Mouse (Mus musculus) neural tube, embryonic 14.5 days (tissue): Measurements from ENCODE around the gene Fxn. TPM values are rescaled to one million over a fixed set of nuclear protein-coding genes. Genes with fewer than 3 reads are reported as not detected.

ENCODE experiments used
- ATAC-seq: fragments of 200-750 bp; cut with Nextera tagmentation; 2 replicates; pipeline ENCODE4 v1.8.0; 2017; ENCODE audit warnings: low read depth, mild to moderate bottlenecking, moderate TSS enrichment, moderate library complexity
- H3K27ac ChIP-seq: fragments of 300-500 bp; sonication (generic); 2 replicates; pipeline ENCODE4 v1.5.1; 2014; ENCODE audit warnings: low read depth, mild to moderate bottlenecking, control low read depth, low read length, moderate library complexity, mixed read lengths
- H3K27me3 ChIP-seq: fragments of 300-500 bp; sonication (generic); 2 replicates; pipeline ENCODE4 v1.6.1; 2014; ENCODE audit warnings: low read length; ENCODE audit not compliant: control insufficient read depth, insufficient read depth
- H3K36me3 ChIP-seq: fragments of 300-500 bp; sonication (generic); 2 replicates; pipeline ENCODE4 v1.6.1; 2014; ENCODE audit warnings: low read length, mixed read lengths; ENCODE audit not compliant: control insufficient read depth, insufficient read depth
- H3K4me1 ChIP-seq: fragments of 300-500 bp; sonication (generic); 2 replicates; pipeline ENCODE4 v1.6.1; 2014; ENCODE audit warnings: low read length; ENCODE audit not compliant: control insufficient read depth, insufficient read depth
- H3K4me2 ChIP-seq: fragments of 300-500 bp; sonication (generic); 2 replicates; pipeline ENCODE4 v1.6.1; 2014; ENCODE audit warnings: mild to moderate bottlenecking, low read depth, low read length, control low read depth
- H3K4me3 ChIP-seq: fragments of 300-500 bp; sonication (generic); 2 replicates; pipeline ENCODE4 v1.5.1; 2014; ENCODE audit warnings: low read depth, low read length, control low read depth, mixed read lengths
- H3K9ac ChIP-seq: fragments of 300-500 bp; sonication (generic); replicated peaks from 2 replicates; pipeline ENCODE4 v1.6.1; 2014; ENCODE audit warnings: low read depth, mild to moderate bottlenecking, control low read depth, low read length, mixed read lengths
- H3K9me3 ChIP-seq: fragments of 300-500 bp; sonication (generic); 2 replicates; pipeline ENCODE4 v1.6.1; 2016; ENCODE audit warnings: low read length; ENCODE audit not compliant: control insufficient read depth
- WGBS: fragments of 180-500 bp; shearing (Covaris S2); extraction: QIAGEN DNeasy Blood & Tissue Kit; methylation state at CpG from one replicate; pipeline ENCODE4 v1.1.7; 2014; 5-methylcytosine and 5-hydroxymethylcytosine counted together
- polyA plus RNA-seq: library from polyadenylated mRNA; unstranded; fragments of >200 nt; fragmentation: Nextera tagmentation; extraction: Ambion mirVana; gene quantifications from 2 replicates; pipeline ENCODE4 v1.2.1, GENCODE M21; 2014

Gene Fxn
- polyA plus RNA-seq, 1 experiment from 2014 or later = 38.4 TPM

DNA sequence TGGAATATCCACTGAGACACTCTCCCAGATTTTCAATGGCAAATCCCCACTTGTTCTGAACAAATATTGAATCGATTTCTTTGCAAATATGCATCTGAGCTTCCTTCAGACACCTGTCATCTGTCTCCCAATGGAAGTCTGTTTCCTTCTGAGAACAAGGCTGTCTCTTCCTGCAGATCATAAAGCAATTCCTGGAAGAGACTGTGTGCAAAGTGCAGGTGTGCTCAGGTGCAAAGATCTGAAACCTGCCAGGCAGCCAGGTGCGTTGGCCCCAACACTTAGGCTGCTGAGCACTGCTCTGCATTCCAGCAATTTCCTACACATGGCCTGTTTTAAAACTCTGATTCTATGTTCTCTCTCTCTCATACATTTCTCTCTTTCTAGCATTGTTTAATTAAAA is 37.3 kb upstream of the Fxn start:
- H3K9ac ChIP-seq = no peak overlapping the region
- no peak overlapping the region for H3K4me3 ChIP-seq
- no peaks in the 10 kb centered on the region for H3K27me3 ChIP-seq
- H3K36me3 ChIP-seq = no peaks in the 10 kb centered on the region
- H3K9me3 ChIP-seq = no peaks in the 10 kb centered on the region
- no peak for ATAC-seq
- no peak overlapping the region for H3K27ac ChIP-seq
- 96% methylated on average over 2 of the region's 2 CpGs for WGBS
- no peak overlapping the region for H3K4me2 ChIP-seq
- 0 out of 2 replicates have a peak, but pooled peaks cover 5% of the 10 kb centered on the region for H3K4me1 ChIP-seq

DNA sequence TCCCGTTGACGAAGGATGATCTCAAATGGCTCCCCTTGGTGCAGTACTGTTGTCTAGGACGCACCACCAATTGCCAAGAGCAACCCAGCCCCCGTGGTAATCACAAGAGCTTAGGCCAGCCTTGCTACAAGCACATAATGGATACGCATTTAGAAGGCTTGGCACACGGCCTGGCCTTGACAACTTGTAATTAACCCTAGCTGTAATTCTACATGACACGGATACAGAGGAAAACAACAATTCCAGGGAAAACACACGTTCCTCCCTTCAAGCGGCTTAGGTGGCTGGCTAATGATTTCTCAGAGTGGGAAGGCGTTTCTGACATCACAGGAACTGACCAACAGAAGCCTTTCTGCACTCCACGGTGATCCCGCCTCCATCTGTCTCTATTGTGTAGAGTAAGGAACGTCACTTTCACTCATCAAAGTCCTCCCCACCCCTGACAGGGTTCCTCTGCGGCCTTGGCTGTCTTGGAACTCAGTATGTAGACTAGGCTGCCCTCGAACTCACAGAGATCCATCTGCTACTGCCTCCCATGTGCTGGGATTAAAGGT is 36.7 kb upstream of the Fxn start:
- no peak overlapping the region for H3K4me3 ChIP-seq
- no peaks in the 10 kb centered on the region for H3K27me3 ChIP-seq
- no peak overlapping the region for H3K4me2 ChIP-seq
- 29% methylated on average over 15 of the region's 15 CpGs for WGBS
- H3K36me3 ChIP-seq = no peaks in the 10 kb centered on the region
- H3K27ac ChIP-seq = no peak overlapping the region
- no peaks in the 10 kb centered on the region for H3K9me3 ChIP-seq
- H3K4me1 ChIP-seq = 0 out of 2 replicates have a peak, but pooled peaks cover 5% of the 10 kb centered on the region
- peak; percentile 90 for ATAC-seq
- H3K9ac ChIP-seq = no peak overlapping the region

DNA sequence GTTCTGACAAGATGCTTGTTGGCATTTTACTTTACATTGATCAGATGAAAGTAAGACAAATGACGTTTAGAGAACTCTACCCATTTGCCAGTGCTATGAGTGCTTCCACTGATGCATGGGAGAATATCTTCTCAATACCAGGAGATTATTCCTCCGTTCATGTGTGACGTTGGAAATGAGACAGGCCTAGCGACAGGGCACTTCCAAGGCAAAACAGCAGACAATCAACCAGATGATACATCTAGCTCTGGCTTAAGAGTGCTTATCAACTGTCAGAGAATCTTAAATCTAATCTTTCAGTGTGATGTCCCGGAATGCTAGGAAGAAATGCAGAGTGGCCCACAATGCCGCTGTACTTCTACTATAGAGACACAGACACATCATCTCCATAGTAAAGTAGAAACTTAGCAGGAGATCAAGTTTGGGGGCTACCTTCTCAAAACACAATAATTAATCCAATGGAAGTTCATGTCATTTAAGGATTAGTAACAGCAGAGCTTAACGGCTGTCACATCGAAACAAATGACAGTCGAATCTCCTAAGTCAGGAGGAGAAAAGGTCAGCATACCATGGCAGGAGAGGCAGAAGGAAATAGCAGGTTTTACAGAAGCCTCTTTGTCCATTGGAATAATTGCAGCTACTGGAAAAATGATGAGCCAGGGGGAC is 35.8 kb upstream of the Fxn start:
- 70% methylated on average over 9 of the region's 9 CpGs for WGBS
- H3K4me3 ChIP-seq = no peak overlapping the region
- H3K9ac ChIP-seq = no peak overlapping the region
- H3K4me1 ChIP-seq = 0 out of 2 replicates have a peak, but pooled peaks cover 5% of the 10 kb centered on the region
- ATAC-seq = no peak
- no peak overlapping the region for H3K4me2 ChIP-seq
- no peaks in the 10 kb centered on the region for H3K9me3 ChIP-seq
- no peak overlapping the region for H3K27ac ChIP-seq
- no peaks in the 10 kb centered on the region for H3K27me3 ChIP-seq
- H3K36me3 ChIP-seq = no peaks in the 10 kb centered on the region

DNA sequence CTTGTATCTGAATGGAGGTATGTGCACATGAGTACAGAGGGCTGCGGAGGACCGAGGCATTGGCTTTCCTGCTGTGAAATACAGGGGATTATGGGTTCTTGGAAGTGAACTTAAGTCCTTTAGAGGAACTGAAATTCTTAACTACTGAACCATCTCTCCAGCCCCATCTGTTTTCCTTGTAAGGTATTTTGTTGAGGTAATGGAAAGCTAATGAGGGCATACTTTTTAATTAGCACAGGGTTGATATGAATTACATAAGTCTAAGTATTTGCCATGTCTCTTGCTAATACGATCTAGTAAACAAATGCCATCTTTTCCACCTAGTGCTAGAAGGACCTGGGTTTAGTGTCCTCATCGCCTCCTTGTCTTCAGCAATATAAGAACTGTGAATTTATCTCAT is 34.8 kb upstream of the Fxn start:
- no peaks in the 10 kb centered on the region for H3K9me3 ChIP-seq
- H3K36me3 ChIP-seq = no peaks in the 10 kb centered on the region
- no peaks in the 10 kb centered on the region for H3K27me3 ChIP-seq
- 92% methylated on average over 4 of the region's 4 CpGs for WGBS
- H3K27ac ChIP-seq = no peak overlapping the region
- H3K9ac ChIP-seq = no peak overlapping the region
- H3K4me2 ChIP-seq = no peak overlapping the region
- 0 out of 2 replicates have a peak, but pooled peaks cover 5% of the 10 kb centered on the region for H3K4me1 ChIP-seq
- ATAC-seq = no peak
- H3K4me3 ChIP-seq = no peak overlapping the region

DNA sequence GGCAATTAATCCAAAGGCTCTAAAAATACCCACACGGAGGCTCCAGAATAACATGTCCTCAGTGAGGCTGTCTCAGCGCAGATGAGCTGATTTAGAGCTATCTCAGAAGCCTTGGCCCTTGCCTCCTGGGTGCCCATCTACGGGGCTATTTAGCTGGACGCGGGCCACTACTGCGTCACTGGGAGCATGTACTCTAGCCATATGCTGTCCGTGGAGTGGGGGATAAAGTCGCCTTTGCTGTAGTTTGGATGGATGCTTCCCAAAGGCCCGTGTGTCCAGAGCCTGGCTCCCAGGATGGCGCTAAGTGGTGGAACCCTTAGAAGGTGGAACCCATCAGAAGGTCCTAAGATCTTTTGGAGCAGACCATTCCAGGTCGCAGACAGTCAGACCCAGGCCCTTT is 34.3 kb upstream of the Fxn start:
- Histone ChIP-seq H3K4me1 (0 out of 2 replicates have a peak, but pooled peaks cover 5% of the 10 kb centered on the region), H3K4me2 (no peak overlapping the region), H3K36me3 (no peaks in the 10 kb centered on the region), H3K27me3 (no peaks in the 10 kb centered on the region), H3K4me3 (no peak overlapping the region), H3K27ac (no peak overlapping the region), H3K9me3 (no peaks in the 10 kb centered on the region), H3K9ac (no peak overlapping the region)
- no peak for ATAC-seq
- WGBS = 93% methylated on average over 11 of the region's 11 CpGs

DNA sequence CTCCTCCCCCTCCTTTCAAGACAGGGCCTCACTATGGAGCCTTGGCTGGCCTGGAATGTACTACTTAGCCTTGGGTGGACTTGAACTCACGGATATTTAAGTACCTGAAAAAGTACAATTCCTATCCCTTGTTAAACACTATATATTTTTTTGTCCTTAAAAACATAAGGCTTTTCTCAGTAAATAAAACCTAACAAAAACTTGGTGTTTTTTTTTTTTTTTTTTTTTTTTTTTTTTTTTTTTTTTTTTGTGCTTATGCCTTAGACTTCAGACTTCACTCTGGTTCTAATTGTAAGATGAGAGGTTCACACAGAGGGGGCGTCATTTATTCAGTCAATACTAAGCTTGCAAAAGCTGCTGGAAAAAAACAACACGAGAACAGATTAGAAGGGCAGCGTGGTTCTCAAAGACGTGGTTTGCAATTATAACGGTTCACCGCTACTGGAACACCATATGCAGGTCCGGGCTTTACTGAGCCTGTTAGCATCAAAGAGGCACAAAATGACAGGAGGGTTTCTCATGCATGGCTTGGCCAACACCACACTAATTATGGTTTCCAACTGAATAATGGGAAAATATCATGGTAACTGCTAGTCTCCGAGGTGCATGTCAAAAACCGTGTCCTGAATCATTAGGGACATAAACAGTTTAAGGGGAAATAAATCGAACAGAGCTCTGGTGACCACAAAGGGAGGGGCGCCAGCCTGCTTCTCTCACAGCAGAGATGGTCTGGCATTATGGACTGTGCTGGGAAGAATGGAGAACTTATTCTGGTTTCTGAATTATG is 32.3 kb upstream of the Fxn start:
- no peak overlapping the region for H3K9ac ChIP-seq
- peaks cover 10% of the 10 kb centered on the region for H3K4me1 ChIP-seq
- H3K9me3 ChIP-seq = no peaks in the 10 kb centered on the region
- H3K27me3 ChIP-seq = no peaks in the 10 kb centered on the region
- H3K36me3 ChIP-seq = no peaks in the 10 kb centered on the region
- ATAC-seq = no peak
- H3K4me3 ChIP-seq = no peak overlapping the region
- WGBS = 25% methylated on average over 12 of the region's 12 CpGs
- no peak overlapping the region for H3K4me2 ChIP-seq
- H3K27ac ChIP-seq = 0 out of 2 replicates have a peak overlapping the region, but pooled peaks have one; percentile 18

DNA sequence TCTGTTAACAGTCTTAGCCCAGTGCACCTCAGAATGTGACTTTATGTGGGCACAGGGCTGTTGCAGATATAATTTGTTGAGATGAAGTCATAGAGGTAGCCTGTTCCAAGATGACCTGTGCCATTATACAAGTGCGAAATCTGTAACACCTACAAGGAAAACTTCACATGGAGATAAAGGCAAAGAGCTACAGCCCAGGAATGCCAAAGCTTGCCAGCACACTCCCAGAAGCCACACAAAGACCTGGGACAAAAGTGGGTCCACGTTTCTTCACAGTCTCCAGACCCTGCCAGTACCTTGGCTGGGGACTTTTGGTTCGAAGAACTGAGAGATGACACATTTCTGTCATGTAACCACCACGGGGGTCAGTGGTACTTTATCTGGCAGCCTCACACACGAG is 31.6 kb upstream of the Fxn start:
- Histone ChIP-seq H3K27ac (no peak overlapping the region), H3K4me3 (no peak overlapping the region), H3K36me3 (no peaks in the 10 kb centered on the region), H3K27me3 (no peaks in the 10 kb centered on the region), H3K9me3 (no peaks in the 10 kb centered on the region), H3K4me1 (peaks cover 10% of the 10 kb centered on the region), H3K9ac (no peak overlapping the region), H3K4me2 (no peak overlapping the region)
- no peak for ATAC-seq
- 84% methylated on average over 5 of the region's 5 CpGs for whole genome bisulfite sequencing

DNA sequence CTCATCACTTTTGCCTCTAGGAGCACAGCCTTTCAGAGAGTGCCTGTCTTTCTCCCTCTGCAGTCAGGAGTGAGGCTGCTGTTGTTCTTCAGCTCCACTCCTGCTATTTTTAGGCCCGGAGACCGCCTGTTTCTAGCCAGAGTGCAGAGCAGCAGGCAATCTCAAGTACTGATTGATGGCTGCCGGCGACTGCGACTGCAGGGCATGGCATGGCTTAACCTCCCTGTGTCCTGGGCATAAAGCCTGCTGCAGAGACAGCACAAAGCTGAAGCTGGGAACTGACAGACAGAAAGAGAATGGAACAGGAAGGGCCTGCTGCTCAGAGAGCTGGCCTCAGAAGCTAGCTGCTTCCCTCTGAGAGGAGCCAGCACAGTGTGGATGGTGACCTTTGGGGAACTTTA is 27.9 kb upstream of the Fxn start:
- H3K36me3 ChIP-seq = no peaks in the 10 kb centered on the region
- H3K9ac ChIP-seq = 0 out of 2 replicates have a peak overlapping the region, but pooled peaks have one; percentile 32
- no peak overlapping the region for H3K4me2 ChIP-seq
- H3K27ac ChIP-seq = peak overlapping the region; percentile 28; the same call in 1 of the 2 replicates
- 3% methylated on average over 5 of the region's 5 CpGs for WGBS
- H3K9me3 ChIP-seq = no peaks in the 10 kb centered on the region
- no peaks in the 10 kb centered on the region for H3K27me3 ChIP-seq
- ATAC-seq = peak; percentile 47; the same call in 1 of the 2 replicates
- H3K4me1 ChIP-seq = peaks cover 10% of the 10 kb centered on the region
- no peak overlapping the region for H3K4me3 ChIP-seq
